Mouse (Mus musculus): ENCODE measurements around the gene Rad23a. TPM values are rescaled to one million over a fixed set of nuclear protein-coding genes. Genes with fewer than 3 reads are reported as not detected.

Gene Rad23a
- polyA plus RNA-seq (2012; ENCODE audit: low replicate concordance), result 457 and 479 TPM in 2 replicates

DNA sequence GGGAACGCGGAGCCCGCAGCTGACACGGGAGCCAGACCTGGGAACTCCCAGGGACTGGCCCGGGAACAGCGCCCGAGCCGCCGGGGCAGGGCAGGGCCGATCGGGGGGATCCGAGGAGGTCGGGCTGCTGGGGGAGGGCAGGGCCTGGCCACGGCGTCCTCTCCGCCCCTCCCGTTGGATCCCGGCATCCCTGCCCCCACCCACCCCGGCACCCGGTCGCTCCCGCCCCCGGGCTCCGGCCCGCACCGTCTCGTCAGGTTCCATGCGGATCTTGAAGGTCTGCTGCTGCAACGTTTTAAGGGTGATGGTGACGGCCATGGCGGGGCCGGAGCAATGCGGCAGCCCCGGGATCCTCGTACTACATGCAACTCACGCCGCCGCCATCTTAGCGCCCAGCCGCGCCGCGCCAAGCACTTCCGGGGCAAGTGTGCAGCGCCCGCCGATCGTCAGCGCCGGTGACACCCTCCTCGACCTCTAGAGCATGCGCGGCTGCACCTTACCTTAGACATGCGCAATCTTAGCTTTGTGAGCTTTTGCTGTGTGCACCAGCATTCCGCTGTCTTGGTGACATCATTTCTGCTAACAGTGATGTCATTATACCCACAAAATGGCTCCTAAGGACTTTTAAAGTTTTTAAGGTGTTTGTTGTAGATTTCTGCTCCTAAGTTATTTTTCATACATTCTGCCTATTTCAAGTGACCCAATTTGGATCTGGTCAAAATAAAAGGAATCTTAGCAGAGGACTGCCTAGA lies at the start of gene Rad23a:
Rad23a (minus strand) TSS at position 418 of the 752 bp plus-strand sequence.

DNA sequence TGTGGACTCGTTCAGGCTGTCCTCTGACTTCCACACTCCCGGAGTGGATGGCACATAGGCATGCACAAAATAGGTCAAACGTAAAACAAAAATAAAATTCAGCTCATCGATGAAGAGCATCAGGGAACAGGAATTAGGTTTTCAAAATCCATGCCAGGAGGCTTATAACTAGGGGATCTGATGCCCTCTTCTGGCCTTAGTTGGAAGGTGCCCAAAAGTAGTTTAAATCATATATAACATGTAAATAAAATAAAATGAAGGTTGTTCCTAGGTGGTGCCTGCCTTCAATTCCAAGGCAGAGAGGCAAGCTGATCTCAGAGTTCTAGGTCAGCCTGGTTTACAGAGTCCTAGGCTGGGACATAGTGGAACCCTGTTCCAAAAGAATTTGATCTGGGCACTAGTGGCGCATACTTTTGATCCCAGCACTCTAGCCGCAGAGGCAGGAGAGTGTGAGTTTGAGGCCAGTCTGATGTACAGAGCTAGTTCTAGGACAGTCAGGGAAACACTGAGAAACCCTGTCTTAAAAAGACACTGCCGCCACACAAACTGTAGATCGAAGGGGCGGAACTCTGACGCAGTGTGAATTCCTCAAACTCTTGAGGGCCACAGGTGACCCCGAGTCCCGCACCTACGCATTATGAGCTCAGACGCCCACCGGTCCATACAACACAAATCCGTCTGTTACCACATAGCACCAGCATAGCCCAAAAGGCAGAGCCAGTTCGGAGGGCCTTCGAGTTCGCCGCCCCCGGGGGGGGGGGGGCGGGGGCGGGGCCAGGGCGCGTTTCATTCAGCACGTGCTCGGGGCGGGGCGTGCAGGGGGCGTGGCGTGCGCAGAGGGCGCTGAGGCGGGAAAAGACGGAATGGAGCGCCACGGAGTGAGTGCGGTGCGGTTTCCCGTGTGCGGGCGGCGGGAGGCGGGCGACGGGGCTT lies 31.2 kb upstream of the Rad23a start, which contains the start of gene Syce2:
Syce2 (plus strand) TSS at position 736 of the 933 bp plus-strand sequence.

DNA sequence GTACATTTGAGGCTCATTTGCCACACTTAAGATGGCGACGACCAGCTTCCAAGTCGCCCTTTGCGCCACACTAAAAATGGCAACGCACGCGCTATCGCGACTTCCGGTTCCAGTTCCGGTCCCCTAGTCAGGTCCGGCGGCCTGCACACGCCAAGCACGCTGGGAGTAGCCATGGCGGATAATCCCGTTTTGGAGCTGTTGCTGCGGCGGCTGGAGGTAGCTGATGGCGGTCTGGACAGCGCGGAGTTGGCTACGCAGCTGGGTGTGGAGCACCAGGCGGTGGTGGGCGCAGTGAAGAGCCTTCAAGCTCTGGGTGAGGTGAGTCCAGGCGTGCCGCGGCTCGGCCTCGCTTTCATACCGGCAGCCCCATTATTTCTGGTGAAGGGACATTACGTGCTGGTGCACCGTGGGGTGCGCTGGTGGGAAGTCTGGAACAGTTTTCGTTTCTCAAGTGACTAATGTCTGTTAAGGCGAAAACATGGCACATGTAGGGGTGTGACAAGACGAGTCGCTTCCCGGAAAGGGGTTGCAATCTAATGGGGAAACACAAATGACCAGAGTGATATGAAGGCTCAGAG lies 16.5 kb upstream of the Rad23a start, which contains the start of gene Farsa:
Farsa (plus strand) TSS at position 126 of the 578 bp plus-strand sequence.

DNA sequence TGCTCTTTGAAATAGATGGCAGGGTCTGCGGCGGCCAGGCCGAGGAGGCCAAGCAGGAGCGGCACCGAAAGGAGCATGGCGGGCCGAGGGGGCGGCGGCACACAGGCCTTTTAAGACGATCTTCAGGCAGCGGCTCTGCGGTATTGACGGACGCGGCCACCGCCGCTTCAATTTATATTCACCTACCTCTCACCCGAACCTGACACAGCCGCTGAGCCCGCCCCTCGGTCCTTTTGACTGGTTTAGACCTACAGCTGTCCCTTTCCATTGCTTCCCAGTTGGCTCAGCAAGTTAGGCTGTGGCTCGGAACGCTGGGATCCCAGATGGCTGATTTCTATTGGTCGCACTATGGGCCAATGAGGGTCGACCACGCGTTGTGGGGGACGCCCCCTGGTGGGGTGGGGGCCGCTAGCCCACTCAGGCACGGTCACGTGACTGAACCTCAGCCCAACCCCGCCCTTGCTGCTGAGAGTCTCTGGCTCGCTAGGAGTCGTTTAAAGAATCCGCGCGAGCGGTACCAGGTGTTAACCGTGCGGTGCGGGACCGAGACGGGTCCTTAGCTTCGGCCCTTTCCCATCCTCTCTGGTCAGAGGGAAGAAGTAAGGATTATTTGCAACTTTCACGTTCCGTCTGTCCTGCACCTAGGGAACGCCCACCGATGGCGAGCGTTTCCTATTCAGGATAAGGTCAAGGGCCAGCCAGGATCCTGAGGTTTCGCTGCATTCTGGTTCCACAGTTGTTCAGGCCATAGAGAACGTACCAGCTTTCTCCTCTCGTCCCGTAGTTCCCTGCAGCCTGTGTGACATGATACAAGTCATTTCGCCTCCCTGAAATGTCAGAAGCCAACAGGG lies 6.5 kb upstream of the Rad23a start, which contains the start of gene Calr:
Calr (minus strand) TSS at position 213 of the 851 bp plus-strand sequence.

DNA sequence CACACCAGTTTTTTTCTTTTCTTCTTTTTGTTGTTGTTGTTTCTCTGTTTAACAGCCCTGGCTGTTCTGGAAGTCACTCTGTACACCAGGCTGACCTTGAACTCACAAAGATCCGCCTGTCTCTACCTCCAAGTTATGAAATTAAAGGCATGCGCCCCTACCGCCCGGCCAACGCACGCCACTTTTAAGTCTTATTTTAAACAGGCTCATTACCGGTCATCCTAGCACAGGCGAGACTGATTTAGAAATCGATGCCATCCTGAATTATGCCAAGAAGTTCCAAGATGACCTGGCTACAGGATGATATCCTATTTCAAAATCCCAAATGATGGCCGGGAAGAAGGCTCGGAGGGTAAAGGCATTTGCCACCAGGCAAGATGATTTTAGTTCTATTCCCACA lies 9.0 kb downstream of the Rad23a start, which contains the start of gene Gadd45gip1:
Gadd45gip1 (plus strand) TSS at position 33 of the 400 bp plus-strand sequence.

DNA sequence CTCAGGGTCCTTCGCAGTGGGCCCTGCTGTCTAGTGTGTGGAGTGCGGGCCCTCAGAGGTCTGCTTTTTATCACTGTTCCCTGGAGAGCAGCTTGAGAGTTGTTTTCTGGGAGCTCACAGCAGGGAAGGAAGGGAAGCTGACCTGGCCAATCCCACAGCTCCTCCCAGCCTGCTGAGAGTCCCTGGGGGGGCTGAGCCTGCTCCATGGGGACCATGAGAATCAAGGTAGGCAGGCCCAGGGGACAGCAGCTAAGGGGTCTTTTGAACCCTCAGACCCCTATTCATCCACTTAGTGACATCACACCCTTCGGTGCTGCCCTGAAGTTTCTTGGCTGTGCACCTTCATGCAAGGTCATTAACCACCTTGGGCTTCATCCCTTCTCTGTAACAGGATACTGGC lies 17.7 kb downstream of the Rad23a start, which contains the start of gene Dand5:
Dand5 (minus strand) TSS at position 101 of the 400 bp plus-strand sequence.

DNA sequence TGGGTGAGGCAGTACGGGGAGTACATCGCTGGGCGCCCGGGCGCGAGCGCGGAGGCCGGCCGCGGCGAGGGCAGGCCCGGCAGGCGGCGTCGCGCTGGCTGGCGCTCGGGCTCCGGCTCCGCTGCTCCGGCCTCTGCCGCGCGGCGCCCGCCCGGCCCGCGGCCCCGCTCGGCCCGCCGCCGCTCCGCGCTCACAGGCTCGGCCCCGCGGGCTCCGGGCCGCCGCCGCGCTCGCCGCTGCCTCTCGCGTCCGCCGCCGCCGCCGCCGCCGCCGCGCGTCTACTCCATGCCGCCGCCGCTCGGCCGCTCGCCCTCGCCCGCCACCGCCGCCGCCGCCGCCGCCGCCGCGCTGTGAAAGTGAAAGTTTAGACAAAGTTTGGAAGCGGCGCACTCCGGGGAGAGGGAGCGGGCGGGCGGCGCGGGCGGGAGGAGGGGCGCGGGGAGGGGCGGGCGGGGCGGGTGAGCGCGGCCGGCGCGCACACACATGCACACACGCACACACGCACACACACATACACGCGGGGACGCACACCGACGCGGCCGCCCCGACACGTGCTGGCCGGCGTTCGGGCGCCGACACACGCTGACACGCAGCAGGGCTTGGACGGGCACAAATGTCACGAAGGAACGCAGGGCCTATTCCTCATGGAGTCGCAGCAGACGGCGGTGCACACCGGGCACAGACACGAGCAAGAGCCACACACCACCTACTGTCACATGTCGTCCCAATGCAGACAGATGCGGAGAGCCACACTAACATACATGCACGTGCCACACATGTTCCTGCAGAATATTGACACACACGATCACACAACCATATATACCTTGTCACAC lies 40.2 kb downstream of the Rad23a start, which contains the start of gene Nfix:
Nfix (minus strand) TSS at position 346 of the 833 bp plus-strand sequence.

Other genes with a start within 250 kb of the Rad23a start
- 110 and 415 TPM in 2 replicates for gene Ier2, start 177.8 kb downstream of the Rad23a start, polyA plus RNA-seq (2012; ENCODE audit: low replicate concordance)
- 148 and 293 TPM in 2 replicates for gene Trmt1, start 154.4 kb downstream of the Rad23a start, polyA plus RNA-seq (2012; ENCODE audit: low replicate concordance)
- gene Nacc1, start 152.8 kb downstream of the Rad23a start, polyA plus RNA-seq (2012; ENCODE audit: low replicate concordance), result 94.0 and 104 TPM in 2 replicates
- gene Lyl1, start 139.2 kb downstream of the Rad23a start, polyA plus RNA-seq (2012; ENCODE audit: low replicate concordance), result 180 and 253 TPM in 2 replicates
- gene G430095P16Rik, start 117.7 kb downstream of the Rad23a start, polyA plus RNA-seq (2012; ENCODE audit: low replicate concordance), result 24.7 and 29.3 TPM in 2 replicates
- gene Nfix, start 40.3 kb downstream of the Rad23a start, polyA plus RNA-seq (2012; ENCODE audit: low replicate concordance), result 27.0 and 31.4 TPM in 2 replicates
- gene Dand5, start 17.8 kb downstream of the Rad23a start, polyA plus RNA-seq (2012; ENCODE audit: low replicate concordance), result 1.8 and 2.7 TPM in 2 replicates
- 27.9 and 40.8 TPM in 2 replicates for gene Gadd45gip1, start 9.1 kb downstream of the Rad23a start, polyA plus RNA-seq (2012; ENCODE audit: low replicate concordance)
- 286 and 333 TPM in 2 replicates for gene Calr, start 6.3 kb upstream of the Rad23a start, polyA plus RNA-seq (2012; ENCODE audit: low replicate concordance)
- 28.3 and 50.1 TPM in 2 replicates for gene Farsa, start 16.3 kb upstream of the Rad23a start, polyA plus RNA-seq (2012; ENCODE audit: low replicate concordance)
- gene Syce2, start 31.4 kb upstream of the Rad23a start, polyA plus RNA-seq (2012; ENCODE audit: low replicate concordance), result 12.7 and 13.2 TPM in 2 replicates
- 22.8 and 49.5 TPM in 2 replicates for gene Gcdh, start 53.3 kb upstream of the Rad23a start, polyA plus RNA-seq (2012; ENCODE audit: low replicate concordance)
- gene Klf1, start 61.3 kb upstream of the Rad23a start, polyA plus RNA-seq (2012; ENCODE audit: low replicate concordance), result 15.8 and 107 TPM in 2 replicates
- gene Dnase2a, start 67.9 kb upstream of the Rad23a start, polyA plus RNA-seq (2012; ENCODE audit: low replicate concordance), result 13.7 and 72.9 TPM in 2 replicates
- gene Mast1, start 96.7 kb upstream of the Rad23a start, polyA plus RNA-seq (2012; ENCODE audit: low replicate concordance), result 1.4 and 2.3 TPM in 2 replicates
- gene Rtbdn, start 106.3 kb upstream of the Rad23a start, polyA plus RNA-seq (2012; ENCODE audit: low replicate concordance), result not detected in 2 replicates
- not detected in 2 replicates for gene Gm49661, start 128.8 kb upstream of the Rad23a start, polyA plus RNA-seq (2012; ENCODE audit: low replicate concordance)
- gene Prdx2, start 128.9 kb upstream of the Rad23a start, polyA plus RNA-seq (2012; ENCODE audit: low replicate concordance), result 10.7 and 94.5 TPM in 2 replicates
- 196 and 282 TPM in 2 replicates for gene Rnaseh2a, start 129.1 kb upstream of the Rad23a start, polyA plus RNA-seq (2012; ENCODE audit: low replicate concordance)
- gene Junb, start 138.1 kb upstream of the Rad23a start, polyA plus RNA-seq (2012; ENCODE audit: low replicate concordance), result 324 and 1,538 TPM in 2 replicates
- gene Hook2, start 149.9 kb upstream of the Rad23a start, polyA plus RNA-seq (2012; ENCODE audit: low replicate concordance), result 6.5 and 8.4 TPM in 2 replicates
- not detected in 2 replicates for gene Best2, start 173.9 kb upstream of the Rad23a start, polyA plus RNA-seq (2012; ENCODE audit: low replicate concordance)
- 55.1 and 111 TPM in 2 replicates for gene Asna1, start 184.6 kb upstream of the Rad23a start, polyA plus RNA-seq (2012; ENCODE audit: low replicate concordance)
- gene Trir, start 186.2 kb upstream of the Rad23a start, polyA plus RNA-seq (2012; ENCODE audit: low replicate concordance), result 260 and 442 TPM in 2 replicates
- gene Tnpo2, start 196.2 kb upstream of the Rad23a start, polyA plus RNA-seq (2012; ENCODE audit: low replicate concordance), result 9.5 and 12.9 TPM in 2 replicates
- 20.6 and 23.5 TPM in 2 replicates for gene Fbxw9, start 219.4 kb upstream of the Rad23a start, polyA plus RNA-seq (2012; ENCODE audit: low replicate concordance)
- gene Gm5741, start 227.3 kb upstream of the Rad23a start, polyA plus RNA-seq (2012; ENCODE audit: low replicate concordance), result 1.1 TPM in 1 of 2 replicates, not detected in the other
- gene Dhps, start 231.1 kb upstream of the Rad23a start, polyA plus RNA-seq (2012; ENCODE audit: low replicate concordance), result 31.6 and 110 TPM in 2 replicates
- gene Wdr83os, start 240.1 kb upstream of the Rad23a start, polyA plus RNA-seq (2012; ENCODE audit: low replicate concordance), result 5.6 and 16.3 TPM in 2 replicates
- gene Wdr83, start 240.6 kb upstream of the Rad23a start, polyA plus RNA-seq (2012; ENCODE audit: low replicate concordance), result 8.9 and 19.5 TPM in 2 replicates
- gene Man2b1, start 242.6 kb upstream of the Rad23a start, polyA plus RNA-seq (2012; ENCODE audit: low replicate concordance), result 27.4 and 79.7 TPM in 2 replicates